Mouse (Mus musculus) left cerebral cortex, postnatal 10 days (tissue): ENCODE results near the gene Olfr1233. TPM values are rescaled to one million over a fixed set of nuclear protein-coding genes. Genes with fewer than 3 reads are reported as not detected.

Experiments used
- DNase-seq, 2 experiments: peaks; one replicate each; pipeline ENCODE4 v3.0.0; 2021 to 2022; ENCODE audit warnings: low spot score in 2 of 2, mixed read lengths in 1 of 2; ENCODE audit errors: extremely low spot score in 1 of 2
- intact Hi-C: fragments of 180-260 bp; cut with DNase I; formaldehyde crosslinking; loops from one replicate; pipeline ENCODE4 v1.15.1; 2025
- total RNA-seq, 2 experiments: library from RNA; stranded (reverse); gene quantifications; 2 replicates each; pipeline ENCODE4 v1.2.3; 2021

The Olfr1233 gene
- total RNA-seq: not detected

GRCm38 (mm10) chr2:89342298-89342697 is at the start of gene Olfr1233:
Gene Olfr1233 (minus strand): TSS chr2:89342398.
- intact Hi-C loops: no loop called here
- DNase-seq: no peak

DNA sequence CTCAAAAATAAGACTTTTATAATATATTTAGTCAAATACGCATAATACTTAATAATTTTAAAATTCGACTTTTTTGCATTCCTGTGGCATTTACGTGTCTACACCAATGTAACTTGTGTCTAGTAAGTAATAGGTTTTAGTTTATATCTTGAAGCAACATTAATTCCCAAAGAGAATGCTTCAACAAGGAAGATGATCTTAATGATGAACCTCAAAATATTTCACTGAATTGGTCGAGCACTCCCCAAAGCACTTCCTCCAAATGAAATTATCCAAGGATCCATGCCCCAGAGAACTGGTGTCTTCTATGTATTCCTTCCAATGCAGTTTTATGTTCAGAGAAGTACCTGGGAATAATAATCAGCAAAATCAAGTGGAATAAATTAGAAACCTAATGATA is 22.6 kb upstream of the Olfr1233 start, which contains the start of gene Olfr1234:
Olfr1234 (minus strand) TSS at position 101 of the 400 bp plus-strand sequence.
- DNase-seq: no peak
- intact Hi-C loops: no loop called here

GRCm38 (mm10) chr2:89329575-89329974 is 12.6 kb downstream of the Olfr1233 start, which contains the start of gene Olfr1232:
Gene Olfr1232 (minus strand): TSS chr2:89329675.
- intact Hi-C loops: no loop called here
- no peak for DNase-seq

GRCm38 (mm10) chr2:89306974-89307373 is 35.2 kb downstream of the Olfr1233 start, which contains the start of gene Olfr1231:
Gene Olfr1231 (minus strand): TSS chr2:89307074.
- no peak for DNase-seq
- intact Hi-C loops: no loop called here

DNA sequence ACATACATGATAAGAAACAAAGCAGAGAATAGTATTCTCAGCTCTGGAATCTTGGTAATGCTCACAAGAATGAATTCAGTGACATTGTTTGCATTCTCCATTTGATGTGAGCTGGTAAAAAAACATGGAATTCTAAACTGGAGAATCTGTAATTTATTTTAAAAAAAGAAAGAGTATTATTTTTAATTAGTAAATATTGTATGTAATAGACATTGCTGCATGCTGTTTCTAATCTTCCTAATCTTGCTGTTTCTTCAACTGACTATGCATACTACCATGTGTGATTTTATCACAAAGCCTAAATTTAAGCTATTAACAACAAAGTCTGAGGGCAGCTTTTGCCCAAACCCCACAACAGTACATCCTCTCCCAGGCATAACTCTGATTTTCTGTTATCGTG is 45.0 kb downstream of the Olfr1233 start, which contains the start of gene Olfr1230:
Olfr1230 (minus strand) TSS at position 101 of the 400 bp plus-strand sequence.
- intact Hi-C loops: no loop called here
- no peak for DNase-seq

DNA sequence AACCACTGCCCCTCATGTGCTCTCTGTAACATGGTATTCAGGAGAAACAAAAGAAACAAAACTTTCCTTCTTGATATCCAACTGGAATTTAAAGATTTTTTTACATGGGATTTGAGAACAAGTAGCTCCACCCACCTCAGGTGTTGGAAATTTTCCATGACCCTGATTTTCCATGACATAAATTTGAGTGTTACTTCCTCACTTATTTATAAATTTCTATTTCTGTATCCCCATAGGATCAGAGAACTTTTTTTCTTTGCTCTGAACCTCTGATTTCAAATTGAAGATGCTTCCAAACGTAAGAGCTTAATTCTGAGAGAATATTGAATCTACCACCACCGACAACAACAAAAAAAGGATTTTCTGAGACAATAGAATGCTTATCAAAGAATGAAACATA is 54.3 kb downstream of the Olfr1233 start, which contains the start of gene Olfr1229:
Olfr1229 (minus strand) TSS at position 101 of the 400 bp plus-strand sequence.
- DNase-seq: no peak
- intact Hi-C loops: no loop called here

Other genes starting within 250 kb of the Olfr1233 start
- not detected for gene Olfr1220, start 235.6 kb downstream of the Olfr1233 start, total RNA-seq
- not detected for gene Olfr1221, start 225.1 kb downstream of the Olfr1233 start, total RNA-seq
- gene Olfr1222, start 209.3 kb downstream of the Olfr1233 start, total RNA-seq: not detected
- not detected for gene Olfr1223, start 190.8 kb downstream of the Olfr1233 start, total RNA-seq
- gene Olfr1224-ps1, start 178.3 kb downstream of the Olfr1233 start, total RNA-seq: not detected
- not detected for gene Olfr1225, start 167.7 kb downstream of the Olfr1233 start, total RNA-seq
- not detected for gene Olfr1226, start 142.3 kb downstream of the Olfr1233 start, total RNA-seq
- gene Olfr1228, start 88.3 kb downstream of the Olfr1233 start, total RNA-seq: not detected
- gene Olfr1229, start 54.4 kb downstream of the Olfr1233 start, total RNA-seq: not detected
- not detected for gene Olfr1230, start 45.1 kb downstream of the Olfr1233 start, total RNA-seq
- gene Olfr1231, start 35.3 kb downstream of the Olfr1233 start, total RNA-seq: not detected
- not detected for gene Olfr1232, start 12.7 kb downstream of the Olfr1233 start, total RNA-seq
- not detected for gene Olfr1234, start 22.5 kb upstream of the Olfr1233 start, total RNA-seq
- not detected for gene Olfr1238, start 67.3 kb upstream of the Olfr1233 start, total RNA-seq
- not detected for gene Olfr1239, start 78.0 kb upstream of the Olfr1233 start, total RNA-seq
- not detected for gene Olfr1240, start 100.6 kb upstream of the Olfr1233 start, total RNA-seq
- gene Olfr1241, start 144.7 kb upstream of the Olfr1233 start, total RNA-seq: not detected
- gene Olfr1242, start 155.9 kb upstream of the Olfr1233 start, total RNA-seq: not detected
- not detected for gene Olfr1243, start 189.1 kb upstream of the Olfr1233 start, total RNA-seq
- gene Olfr1245, start 236.0 kb upstream of the Olfr1233 start, total RNA-seq: not detected